Mouse (Mus musculus): Measurements from ENCODE around the gene Golga4.

The Golga4 gene

DNA sequence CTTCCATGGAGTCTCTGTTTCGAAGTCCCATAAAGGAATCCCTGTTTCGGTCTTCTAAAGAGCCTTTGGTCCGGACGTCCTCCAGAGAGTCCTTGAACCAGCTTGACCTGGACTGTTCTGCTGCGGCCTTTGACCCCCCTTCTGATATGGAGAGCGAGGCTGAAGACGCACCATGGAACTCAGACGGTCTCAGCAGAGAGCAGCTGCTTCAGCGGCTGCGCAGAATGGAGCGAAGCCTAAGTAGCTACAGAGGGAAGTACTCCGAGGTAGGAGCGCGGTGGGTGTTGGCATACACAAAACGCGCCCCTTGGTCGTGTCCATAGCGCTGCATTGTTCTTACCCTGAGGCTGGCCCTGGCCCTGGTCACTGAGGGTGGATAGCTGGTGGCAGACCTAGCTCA lies 21.0 kb downstream of the Golga4 start:
- no peak for DNase-seq (ENCODE audit: low spot score)

DNA sequence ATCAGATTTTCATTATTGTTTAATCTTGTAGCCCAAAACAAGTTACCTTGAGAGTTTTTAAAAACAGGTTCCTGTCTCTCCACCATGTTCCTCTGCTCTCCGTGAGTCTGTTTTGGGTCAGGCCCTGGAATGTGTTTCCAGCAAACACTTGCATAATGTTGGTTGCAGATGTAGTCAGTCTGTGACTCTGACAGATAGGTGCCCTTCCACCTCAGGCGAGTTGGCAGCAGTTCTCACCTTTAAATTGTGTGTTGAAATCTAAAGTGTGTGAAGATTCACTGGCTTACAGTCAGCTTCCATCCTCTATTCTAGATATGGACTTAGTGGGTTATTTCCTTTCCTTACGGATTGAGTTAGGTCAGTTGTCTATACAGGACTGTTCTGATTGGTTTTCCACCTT lies 23.7 kb downstream of the Golga4 start:
- DNase-seq (ENCODE audit: low spot score) = no peak

DNA sequence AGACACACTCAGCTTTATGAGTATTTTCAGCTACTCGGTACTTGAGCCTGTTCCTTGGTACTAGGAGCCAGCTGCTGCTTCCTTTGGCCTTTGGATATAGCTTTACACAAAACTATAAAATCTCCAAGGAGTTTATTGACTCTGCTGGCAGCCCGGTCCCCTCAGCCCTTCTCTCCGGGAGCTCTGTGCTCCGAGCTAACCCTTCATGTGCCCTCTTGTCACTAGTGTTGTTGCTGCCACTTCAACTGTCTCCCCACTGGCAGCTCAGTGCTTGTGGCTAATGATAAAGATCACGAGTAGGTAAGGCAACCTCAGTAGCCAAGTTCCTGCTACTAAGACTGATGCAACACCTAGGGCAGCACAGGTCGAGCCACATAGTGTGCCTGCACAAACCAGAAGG lies 24.6 kb downstream of the Golga4 start:
- no peak for DNase-seq (ENCODE audit: low spot score)

DNA sequence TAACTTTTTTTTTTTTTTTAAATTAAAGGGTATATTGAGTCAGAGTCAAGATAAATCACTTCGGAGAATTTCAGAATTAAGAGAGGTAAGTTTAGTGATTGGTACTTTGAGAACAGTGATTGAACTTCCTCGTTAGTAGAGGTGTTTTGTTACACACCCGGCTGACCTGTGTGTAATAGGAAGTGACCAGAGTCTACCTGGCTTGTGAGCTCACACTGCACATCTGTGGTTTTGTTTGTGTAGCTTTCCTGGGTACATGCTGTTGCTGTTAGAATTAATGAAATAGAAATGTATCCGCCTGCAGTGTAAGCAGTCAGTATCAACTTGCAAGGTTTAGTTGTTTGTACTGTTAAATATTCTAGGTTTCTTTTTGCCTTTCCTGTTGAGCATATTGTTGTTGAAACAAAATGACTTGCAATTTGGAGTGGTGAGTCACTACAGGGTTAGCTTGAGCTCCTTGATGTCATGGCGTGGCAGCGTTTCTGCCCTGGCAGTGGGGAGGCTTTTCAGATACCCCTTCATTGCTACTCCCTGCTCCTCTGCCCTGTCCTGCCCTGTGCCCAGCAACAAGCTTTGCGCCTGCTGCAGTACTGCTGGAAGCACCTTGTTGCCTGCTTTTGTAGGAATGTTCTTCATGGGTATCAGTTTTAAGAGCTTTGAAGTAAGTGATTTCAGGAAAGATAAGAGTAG lies 26.6 kb downstream of the Golga4 start:
- DNase-seq (ENCODE audit: low spot score) = no peak

DNA sequence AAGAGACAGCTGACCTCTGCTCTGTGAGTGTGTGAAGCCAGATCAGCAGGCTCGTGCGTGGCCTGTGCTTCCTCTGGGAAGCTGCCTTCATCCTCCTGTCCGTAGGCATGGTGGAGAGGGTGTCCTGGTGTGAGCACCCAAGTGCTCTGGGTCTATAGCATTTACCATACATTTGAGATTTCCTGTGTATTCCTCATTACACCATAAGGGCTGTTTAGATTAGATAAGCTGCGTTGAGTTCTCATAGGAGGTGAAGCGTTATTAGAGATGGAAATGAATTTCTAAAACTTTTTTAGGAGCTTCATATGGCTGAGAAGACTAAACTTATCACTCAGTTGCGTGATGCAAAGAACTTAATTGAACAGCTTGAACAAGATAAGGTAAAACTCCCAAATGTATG lies 30.9 kb downstream of the Golga4 start:
- no peak for DNase-seq (ENCODE audit: low spot score)

DNA sequence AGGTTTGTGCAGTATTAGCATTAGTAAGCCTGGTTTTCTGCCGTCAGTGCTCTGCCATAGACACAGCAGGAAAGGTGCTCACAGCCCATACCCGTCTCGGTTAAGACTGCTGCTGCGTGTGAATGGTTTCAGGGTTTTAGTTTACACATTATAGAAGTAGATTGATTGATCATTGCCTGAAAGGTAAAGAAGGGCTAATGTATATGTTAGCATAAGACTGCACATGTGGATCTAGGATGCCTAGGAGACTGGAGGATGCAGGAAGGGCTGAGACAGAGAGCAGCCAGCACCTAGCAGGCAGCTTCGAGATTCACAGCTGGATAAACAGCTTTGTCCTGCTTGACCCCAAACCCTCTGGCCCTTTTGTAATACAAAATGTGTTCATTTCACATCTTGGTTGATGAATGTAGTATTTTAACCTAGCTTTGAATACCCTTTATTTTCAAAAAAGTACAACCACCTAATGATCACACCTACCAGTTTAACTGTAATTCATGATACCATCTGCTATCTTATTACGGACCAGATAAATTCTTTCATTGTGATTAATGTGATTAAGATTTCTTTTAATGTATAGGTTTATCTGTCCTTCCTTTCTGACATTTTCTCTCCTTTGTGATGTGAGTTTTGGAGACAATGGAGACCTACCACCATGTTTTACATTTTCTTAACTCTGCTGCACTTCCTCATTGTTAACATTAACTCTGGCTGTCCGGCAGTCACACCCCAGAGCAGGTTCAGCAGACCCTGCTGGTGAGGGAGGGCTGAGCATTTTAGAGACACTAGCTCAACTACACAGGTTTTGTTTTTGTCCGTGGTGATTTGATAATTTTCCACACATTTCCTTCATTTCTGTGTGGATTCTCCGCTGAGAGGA lies 31.6 kb downstream of the Golga4 start:
- no peak for DNase-seq (ENCODE audit: low spot score)

DNA sequence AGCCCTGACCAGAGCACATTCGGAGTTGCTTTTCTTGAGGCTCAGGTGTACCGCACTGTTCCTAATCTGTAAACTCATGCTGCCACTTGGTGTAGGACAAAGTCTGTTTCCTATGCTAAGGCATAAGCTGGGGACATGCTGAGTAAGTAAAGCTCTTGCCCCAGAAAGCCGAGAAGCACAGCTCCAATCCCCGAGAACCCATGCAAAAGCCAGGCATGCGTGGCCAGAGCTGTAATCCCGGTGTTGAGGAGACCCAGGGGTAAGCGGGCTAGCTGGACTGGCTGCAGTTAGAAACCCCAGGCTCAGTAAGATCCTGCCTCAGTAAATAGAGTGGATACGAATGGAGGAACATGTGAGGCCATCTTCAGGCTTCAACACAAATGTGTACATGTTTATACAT lies 35.8 kb downstream of the Golga4 start:
- no peak for DNase-seq (ENCODE audit: low spot score)

DNA sequence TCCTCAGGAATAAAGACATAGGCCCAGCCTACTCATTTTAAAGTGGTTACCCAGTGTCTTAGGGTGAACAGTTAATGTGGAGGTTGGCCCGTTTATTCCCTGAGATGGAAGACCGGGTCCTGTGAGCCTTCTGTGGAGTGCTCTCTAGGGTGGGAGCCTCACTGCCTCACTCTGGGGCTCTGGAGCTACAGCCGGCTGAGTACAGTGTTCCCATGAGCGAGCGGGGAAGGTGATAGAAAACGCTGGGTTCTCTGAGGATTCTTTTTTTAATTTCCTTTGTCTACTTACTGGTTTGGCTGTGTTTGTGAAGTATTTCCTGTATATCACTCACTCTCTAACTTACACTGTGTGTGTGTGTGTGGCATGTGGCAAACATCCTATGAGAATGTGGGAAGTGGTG lies 39.1 kb downstream of the Golga4 start:
- no peak for DNase-seq (ENCODE audit: low spot score)

DNA sequence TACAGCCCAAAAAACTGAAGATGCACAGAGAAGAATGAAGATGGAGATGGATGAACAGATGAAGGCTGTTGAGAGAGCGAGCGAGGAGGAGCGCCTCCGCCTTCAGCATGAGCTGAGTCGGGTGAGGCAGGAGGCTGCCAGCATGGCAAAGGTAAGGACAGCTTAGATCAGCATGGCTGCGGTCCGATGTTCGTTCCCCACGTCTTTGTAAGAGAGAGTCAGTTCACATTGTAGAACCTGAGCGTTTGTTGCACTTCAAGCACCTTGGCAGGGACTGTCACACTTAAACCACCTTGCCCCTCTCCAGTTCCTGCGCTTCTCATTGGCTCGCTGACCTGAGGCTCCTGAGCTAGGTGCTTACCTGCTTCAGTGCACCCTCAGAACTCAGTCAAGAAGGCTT lies 42.6 kb downstream of the Golga4 start:
- no peak for DNase-seq (ENCODE audit: low spot score)

DNA sequence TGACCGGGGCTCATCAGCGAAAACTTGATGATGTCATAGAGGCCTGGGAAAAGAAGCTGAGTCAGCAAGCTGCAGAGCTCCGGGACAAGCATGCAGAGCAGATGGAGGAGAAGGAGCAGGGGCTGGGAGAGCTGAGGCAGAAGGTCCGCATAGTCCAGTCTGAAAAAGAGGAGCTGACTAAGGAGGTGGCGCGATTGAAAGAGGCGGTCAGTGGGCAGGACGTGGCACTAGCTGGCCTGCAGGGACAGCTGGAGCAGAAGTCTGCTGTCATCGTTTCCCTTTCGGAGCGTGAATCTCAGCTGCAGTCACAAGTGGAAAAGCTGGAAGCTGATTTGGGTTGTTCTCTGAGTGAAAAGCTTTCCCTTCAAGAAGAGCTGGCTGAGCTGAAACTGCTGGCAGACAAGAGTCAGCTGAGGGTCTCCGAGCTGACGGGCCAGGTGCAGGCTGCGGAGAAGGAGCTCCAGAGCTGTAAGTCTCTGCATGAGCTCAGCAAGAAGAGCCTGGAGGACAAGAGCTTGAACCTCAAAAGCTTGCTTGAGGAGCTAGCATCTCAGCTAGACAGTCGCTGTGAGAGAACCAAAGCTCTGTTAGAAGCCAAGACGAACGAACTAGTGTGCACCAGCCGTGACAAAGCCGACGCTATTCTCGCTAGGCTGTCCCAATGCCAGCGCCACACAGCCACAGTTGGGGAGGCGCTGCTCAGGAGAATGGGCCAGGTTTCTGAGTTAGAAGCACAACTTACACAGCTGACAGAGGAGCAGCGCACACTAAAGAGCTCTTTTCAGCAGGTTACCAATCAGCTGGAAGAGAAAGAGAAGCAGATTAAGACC lies 51.1 kb downstream of the Golga4 start:
- DNase-seq (ENCODE audit: low spot score) = peak; percentile 43

DNA sequence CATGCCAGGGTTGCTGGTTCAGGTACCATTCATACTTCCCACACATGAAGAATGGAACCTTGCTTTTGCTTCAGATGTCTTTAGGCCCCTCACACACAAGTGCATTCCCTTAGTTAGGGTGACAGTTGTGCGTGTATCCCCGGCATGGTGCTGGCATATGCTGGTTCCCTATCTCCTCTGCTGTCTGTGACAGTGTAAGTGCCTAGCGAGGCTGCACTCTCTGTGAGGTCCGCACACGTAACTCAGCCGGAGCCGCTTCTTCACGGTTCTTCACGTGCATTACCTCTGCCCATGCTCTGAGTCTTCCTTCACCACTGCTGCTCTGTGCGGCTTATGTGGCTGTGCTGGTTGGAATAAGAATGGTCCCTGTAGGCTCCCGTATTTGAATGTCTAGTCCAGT lies 57.3 kb downstream of the Golga4 start:
- DNase-seq (ENCODE audit: low spot score) = no peak

DNA sequence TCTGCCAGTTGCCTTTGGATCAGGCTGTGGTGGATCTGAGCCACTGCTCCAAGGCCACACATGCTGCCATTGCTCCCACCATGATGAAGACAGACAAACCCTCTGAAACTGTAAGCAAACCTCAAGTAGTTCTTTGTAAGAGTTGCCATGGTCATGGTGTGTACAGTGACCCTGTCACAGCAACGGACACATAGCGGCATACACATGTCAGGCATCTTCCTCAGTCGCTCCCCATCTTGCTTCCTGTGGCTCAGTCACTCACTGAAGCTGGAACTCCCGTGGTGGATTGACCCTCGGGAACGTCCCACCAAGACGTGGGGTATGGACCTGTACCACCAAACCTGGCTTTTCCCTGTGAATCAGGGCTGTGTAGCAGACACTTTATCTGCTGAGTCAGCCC lies 57.8 kb downstream of the Golga4 start:
- DNase-seq (ENCODE audit: low spot score) = no peak

DNA sequence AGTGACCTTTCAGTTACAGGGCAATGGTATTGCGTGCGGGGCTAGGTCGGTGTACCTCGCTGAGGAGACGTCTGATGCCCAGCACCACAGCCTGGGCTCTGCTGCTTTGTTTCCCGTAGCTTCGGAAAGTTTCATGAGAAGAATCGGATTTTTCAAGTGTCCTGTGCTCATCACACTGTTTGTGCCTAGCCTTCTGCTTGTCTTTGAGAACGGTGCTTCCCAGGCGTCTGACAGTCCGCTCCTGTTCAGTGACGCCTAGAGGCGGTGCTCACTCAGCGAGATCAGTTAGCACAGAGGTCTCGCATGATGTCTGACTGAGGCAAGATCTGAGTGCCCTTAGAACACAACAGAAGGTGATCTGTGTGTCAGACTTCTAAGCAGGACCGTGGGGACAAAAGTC lies 58.6 kb downstream of the Golga4 start:
- no peak for DNase-seq (ENCODE audit: low spot score)

DNA sequence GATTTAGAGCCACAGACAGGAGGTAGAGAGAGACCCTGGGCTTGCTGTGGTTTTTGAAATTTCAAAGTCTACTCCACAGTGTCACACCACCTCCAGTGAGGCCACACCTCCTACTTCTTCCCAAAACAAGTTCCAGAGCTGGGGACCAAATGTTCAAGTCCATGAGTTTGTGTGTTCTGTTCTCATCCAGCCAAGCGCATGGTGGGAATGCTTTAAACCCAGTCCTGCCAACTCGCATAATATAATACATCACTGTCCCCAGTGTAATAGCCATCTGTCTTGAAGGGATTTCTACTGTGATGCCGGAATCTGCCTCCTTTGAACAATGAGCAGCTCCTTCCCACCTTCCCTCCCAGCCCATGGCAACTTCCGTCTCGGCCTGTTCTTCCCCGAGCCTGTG lies 63.3 kb downstream of the Golga4 start:
- DNase-seq (ENCODE audit: low spot score) = no peak

DNA sequence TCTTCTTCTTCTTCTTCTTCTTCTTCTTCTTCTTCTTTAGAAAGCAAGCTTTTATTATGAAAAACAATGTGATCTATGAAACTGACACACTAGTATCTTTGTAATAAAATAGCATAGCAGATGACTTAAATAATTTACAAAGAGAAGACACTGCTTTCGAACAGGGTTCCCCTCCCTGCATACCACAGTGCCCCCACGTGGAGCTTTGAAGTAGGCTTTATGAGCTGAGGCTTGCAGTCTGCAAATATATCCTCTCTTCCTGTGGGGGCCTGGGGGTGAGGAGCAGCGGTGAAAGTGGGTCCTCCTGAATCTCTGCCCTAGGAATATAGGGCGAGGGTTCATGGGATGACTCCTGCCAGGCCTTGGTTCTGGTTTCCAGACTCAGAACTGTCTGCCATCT lies 64.8 kb downstream of the Golga4 start:
- no peak for DNase-seq (ENCODE audit: low spot score)

DNA sequence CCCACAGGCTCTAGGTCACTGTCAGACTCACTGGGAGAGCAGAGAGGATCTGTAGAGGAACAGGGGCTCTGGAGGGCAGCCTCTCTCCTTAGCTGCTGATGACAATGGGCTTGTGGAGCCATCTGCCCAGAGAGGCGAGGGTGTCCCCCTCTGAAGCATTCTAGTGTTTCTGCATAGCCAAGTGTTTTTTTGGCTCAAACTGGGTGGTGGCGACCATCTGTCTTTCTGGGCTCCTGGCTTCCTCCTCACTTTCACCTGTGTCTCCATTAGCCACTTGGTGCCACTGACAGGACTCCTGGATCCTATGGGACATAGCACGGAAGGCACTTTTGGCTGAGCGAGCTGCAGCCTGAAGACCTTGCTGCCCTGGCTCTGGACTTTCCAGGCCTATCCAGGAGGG lies 65.6 kb downstream of the Golga4 start:
- no peak for DNase-seq (ENCODE audit: low spot score)

DNA sequence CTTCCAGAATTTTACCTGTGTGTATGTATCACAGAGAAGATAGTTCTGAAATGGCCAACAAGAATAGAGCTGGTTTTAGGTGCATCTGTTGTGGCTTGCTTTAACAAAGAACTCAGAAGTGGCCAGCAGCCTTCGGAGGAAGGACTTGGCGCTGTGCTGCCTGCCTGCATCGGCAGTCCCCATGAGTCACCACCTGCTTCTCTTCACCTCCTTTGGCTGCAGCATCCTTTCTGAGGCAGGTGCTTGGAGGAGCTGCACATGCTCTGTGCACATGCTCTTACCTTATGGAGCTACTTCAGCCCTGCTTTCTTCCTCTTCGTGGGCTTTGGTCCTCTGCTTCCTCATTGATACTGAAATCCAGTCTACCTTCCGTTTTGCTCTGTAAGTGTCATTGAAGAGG lies 68.8 kb downstream of the Golga4 start:
- peak; percentile 19 for DNase-seq (ENCODE audit: low spot score)

DNA sequence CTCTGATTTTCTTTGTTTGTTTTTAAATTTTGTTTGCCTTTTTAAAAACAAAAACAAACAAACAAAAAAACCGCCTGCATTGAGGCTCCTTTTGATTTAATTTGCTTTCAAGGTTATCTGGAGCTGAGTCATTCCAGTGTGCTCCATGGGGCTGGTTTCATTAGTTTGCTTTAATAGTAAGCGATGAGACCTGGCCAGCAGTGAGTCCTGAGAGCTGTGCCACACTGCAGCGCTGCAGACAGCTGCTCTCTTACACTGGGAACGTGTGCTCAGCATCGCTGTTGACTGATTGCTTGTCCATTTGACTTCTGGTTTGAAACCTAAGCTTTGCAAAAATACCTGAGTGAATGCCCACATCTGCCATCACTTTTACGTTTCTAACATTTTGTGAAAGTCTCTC lies 74.3 kb downstream of the Golga4 start:
- no peak for DNase-seq (ENCODE audit: low spot score)

DNA sequence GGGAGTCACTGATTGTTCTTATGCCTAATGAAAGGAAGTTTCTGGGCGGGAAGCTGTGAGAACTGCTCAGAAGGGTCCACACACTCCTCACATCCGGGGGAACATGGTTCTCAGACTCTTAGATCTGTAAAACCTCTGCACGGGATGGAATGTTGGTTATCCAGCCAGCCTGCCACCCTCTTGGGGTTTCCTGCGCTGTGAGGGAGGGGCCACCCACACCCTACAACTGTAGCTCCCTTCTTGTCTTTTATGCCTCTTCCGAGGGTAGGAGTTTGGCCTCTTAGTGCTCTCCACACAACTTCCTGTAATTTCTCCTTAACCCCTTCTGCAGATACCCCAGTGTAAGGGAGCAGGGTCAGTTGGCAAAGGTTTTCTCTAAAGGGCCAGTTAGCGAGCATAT lies 76.7 kb downstream of the Golga4 start:
- no peak for DNase-seq (ENCODE audit: low spot score)

DNA sequence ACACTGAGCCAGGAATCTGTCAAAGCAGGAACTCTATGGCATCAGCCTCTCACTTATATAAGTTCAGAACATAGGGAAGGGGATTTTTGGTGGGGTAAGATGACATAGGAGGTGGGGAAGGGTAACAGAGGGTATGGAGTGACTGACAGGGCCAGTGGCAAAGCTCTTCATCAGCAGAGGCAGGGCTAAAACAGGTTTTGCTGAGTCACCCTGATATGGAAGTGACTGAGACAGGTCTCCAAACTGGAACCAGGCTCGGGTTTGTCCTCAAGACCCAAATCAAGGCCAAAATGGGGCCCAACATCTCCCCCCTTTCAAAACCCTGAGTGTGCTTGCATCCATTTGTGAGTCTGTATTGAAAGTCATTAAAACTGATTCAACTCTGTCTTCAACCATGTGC lies 78.8 kb downstream of the Golga4 start:
- DNase-seq (ENCODE audit: low spot score) = no peak

DNA sequence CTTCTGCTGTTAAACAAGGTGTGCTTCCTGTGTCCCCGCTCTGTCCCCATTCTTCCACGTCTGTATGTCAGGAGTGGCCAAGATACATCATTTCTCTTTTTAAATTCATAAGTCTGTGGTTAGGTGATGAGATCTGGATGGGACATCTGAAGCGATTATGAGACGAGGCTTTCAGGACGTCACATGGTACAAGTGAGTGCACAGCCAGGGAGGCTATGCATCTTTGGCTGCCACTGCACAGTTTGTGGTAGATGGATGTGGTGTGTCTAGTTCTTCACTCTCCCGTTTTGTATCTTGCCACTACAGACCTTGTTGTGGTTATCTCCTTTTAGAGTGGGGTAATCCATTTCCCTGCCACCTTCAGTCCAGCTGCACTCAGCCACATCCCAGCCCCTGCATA lies 79.9 kb downstream of the Golga4 start:
- no peak for DNase-seq (ENCODE audit: low spot score)

DNA sequence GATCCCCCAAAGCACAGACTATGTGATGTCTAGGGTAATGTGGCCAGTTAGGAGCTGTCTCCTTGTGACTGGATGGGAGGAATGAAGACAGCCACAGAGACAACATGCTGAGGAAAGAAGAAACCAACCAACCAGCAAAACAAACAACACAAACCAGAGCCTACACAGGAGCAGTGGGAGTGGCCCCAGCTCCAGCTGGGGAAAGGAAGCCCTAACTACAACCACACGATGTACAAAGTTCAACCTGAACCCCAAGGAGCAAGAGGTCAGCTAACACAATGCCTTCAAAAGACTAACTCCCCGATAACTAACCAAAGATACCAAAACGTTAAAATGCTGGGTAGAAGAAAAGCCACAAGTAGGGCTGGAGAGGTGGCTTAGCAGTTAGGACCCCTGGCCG lies 81.0 kb downstream of the Golga4 start:
- DNase-seq (ENCODE audit: low spot score) = no peak

DNA sequence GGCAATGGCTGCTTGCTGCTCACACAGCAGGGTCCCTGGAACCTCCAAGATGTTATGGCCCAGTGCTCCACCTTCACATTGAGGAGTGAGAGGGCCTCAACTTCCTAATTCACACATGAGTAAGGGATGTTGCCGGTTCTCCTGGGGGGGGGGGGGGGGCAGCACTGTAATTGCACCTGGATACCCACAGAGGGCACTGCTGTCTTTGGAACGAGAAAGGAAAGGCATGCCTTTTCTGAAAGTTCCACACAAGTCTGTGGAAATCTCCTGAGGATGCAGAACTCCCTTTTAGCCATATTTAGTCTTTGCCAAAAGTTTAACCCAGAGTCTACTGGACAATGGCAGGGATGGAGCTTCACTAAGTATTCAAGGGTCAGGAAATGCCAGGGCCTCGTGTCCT lies 83.2 kb downstream of the Golga4 start:
- no peak for DNase-seq (ENCODE audit: low spot score)

Measured in left cerebral cortex, adult 11 months (tissue).